12 mouse cellular contexts compared by ENCODE assay signal in genomic region chr1:162183438-162183837, GRCm38 (mm10).
A peak's percentile ranks its signal among the peaks of the same experiment; 100 is the strongest.
DNase-seq lines count a peak whose midpoint lies in the region; ATAC-seq and TF ChIP-seq lines count a peak whose summit lies in the region.
"Had no signal": no experiment of that assay in that cellular context is flagged by ENCODE, and none has a peak within 500 bp of the region (broad histone marks: within the 10 kb centered on the region; RNA-seq: fewer than 3 reads in every experiment).

No protein-coding gene starts in this region.

- no peak for TF ChIP-seq CTCF in CH12.LX (conservative IDR thresholded peaks at IDR 0.05 in 1 of 2, IDR thresholded peaks at IDR 0.05 in 1 of 2; ENCODE audit: low read depth in 2 of 2, low read length in 2 of 2)

- H3K9ac ChIP-seq in forebrain, embryonic 12.5 days = no peak overlapping the region
- H3K9ac ChIP-seq in forebrain, embryonic 14.5 days (ENCODE audit: low read length) = no peak overlapping the region
- no peak overlapping the region for H3K9ac ChIP-seq in kidney, embryonic 14.5 days (ENCODE audit: low read depth, low read length)
- no peak overlapping the region for H3K9ac ChIP-seq in CH12.LX (ENCODE audit: insufficient read depth, low read depth)
- no peak overlapping the region for H3K9ac ChIP-seq in hindbrain, embryonic 14.5 days

- TF ChIP-seq RAD21 in CH12.LX (IDR thresholded peaks at IDR 0.05; ENCODE audit: low read depth, low read length) = no peak

- H3K36me3 ChIP-seq in forebrain, embryonic 12.5 days (replicated peaks) = no peaks in the 10 kb centered on the region
- no peaks in the 10 kb centered on the region for H3K36me3 ChIP-seq in forebrain, embryonic 14.5 days (ENCODE audit: control insufficient read depth, insufficient read depth, low read length)
- no peaks in the 10 kb centered on the region for H3K36me3 ChIP-seq in kidney, embryonic 14.5 days (ENCODE audit: control insufficient read depth, insufficient read depth, low read length)
- H3K36me3 ChIP-seq in CH12.LX (replicated peaks in 1 of 2; ENCODE audit: control insufficient read depth in 1 of 2, insufficient read depth in 1 of 2, low read length in 1 of 2) = no peaks in the 10 kb centered on the region
- no peaks in the 10 kb centered on the region for H3K36me3 ChIP-seq in hindbrain, embryonic 14.5 days (replicated peaks; ENCODE audit: control insufficient read depth, insufficient read depth)
- H3K36me3 ChIP-seq: G1E had no signal

- WGBS in forebrain, embryonic 12.5 days = 71% methylated on average over 3 of the region's 3 CpGs
- WGBS in forebrain, embryonic 14.5 days = 80% methylated on average over 3 of the region's 3 CpGs
- WGBS in kidney, embryonic 14.5 days = 69% methylated on average over 3 of the region's 3 CpGs
- 58% methylated on average over 3 of the region's 3 CpGs for WGBS in hindbrain, embryonic 14.5 days

- ATAC-seq in forebrain, embryonic 12.5 days (ENCODE audit: low FRiP score) = no peak
- no peak for ATAC-seq in forebrain, embryonic 14.5 days
- ATAC-seq in kidney, embryonic 14.5 days (ENCODE audit: low FRiP score, low TSS enrichment) = no peak
- ATAC-seq in hindbrain, embryonic 14.5 days (ENCODE audit: low FRiP score) = 0 out of 2 replicates have a peak, but pooled peaks have one; percentile 15

- TF ChIP-seq EP300 in CH12.LX (IDR thresholded peaks at IDR 0.05; ENCODE audit: low read length) = no peak

- in situ Hi-C loops in CH12.LX (cut with MboI; ENCODE audit: low pct_ligation_motif_present, low pct_unique_long_range_greater_than_20kb, low sequenced_read_pairs) = loop anchor here (10.0 kb wide), 2 partner anchors 131 to 179 kb away; no protein-coding TSS in a partner anchor

- dilution Hi-C loops in CH12.LX (cut with MboI; ENCODE audit: extremely low pct_ligation_motif_present, extremely low pct_unique_long_range_greater_than_20kb, low sequenced_read_pairs) = no loop called here

- no peak overlapping the region for H3K4me3 ChIP-seq in forebrain, embryonic 12.5 days (replicated peaks)
- H3K4me3 ChIP-seq in forebrain, embryonic 14.5 days (ENCODE audit: low read depth, low read length) = no peak overlapping the region
- no peak overlapping the region for H3K4me3 ChIP-seq in kidney, embryonic 14.5 days (ENCODE audit: low read length)
- H3K4me3 ChIP-seq in CH12.LX (replicated peaks in 1 of 3; ENCODE audit: low read depth in 2 of 3, low read length in 2 of 3, poor library complexity in 1 of 3) = no peak overlapping the region
- no peak overlapping the region for H3K4me3 ChIP-seq in hindbrain, embryonic 14.5 days (replicated peaks; ENCODE audit: low read length)
- H3K4me3 ChIP-seq: left cerebral cortex, adult 2 months had no signal

- no peaks in the 10 kb centered on the region for H3K9me3 ChIP-seq in forebrain, embryonic 12.5 days
- H3K9me3 ChIP-seq in forebrain, embryonic 14.5 days (replicated peaks; ENCODE audit: control insufficient read depth, low read length) = no peaks in the 10 kb centered on the region
- H3K9me3 ChIP-seq in kidney, embryonic 14.5 days (ENCODE audit: control insufficient read depth, low read length) = no peaks in the 10 kb centered on the region
- H3K9me3 ChIP-seq in CH12.LX (replicated peaks; ENCODE audit: low read length) = no peaks in the 10 kb centered on the region
- H3K9me3 ChIP-seq in hindbrain, embryonic 14.5 days (ENCODE audit: control insufficient read depth, low read length) = no peaks in the 10 kb centered on the region
- H3K9me3 ChIP-seq: G1E had no signal

- TF ChIP-seq POLR2A in CH12.LX (IDR thresholded peaks at IDR 0.05; ENCODE audit: low read depth, low read length) = no peak

- peaks cover 9% of the 10 kb centered on the region for H3K79me2 ChIP-seq in CH12.LX (replicated peaks; ENCODE audit: control insufficient read depth, extremely low read depth, insufficient read depth, poor library complexity, severe bottlenecking)

- H3K4me2 ChIP-seq in forebrain, embryonic 12.5 days = no peak overlapping the region
- H3K4me2 ChIP-seq in forebrain, embryonic 14.5 days (ENCODE audit: low read length) = no peak overlapping the region
- H3K4me2 ChIP-seq in kidney, embryonic 14.5 days (replicated peaks; ENCODE audit: low read depth, low read length) = no peak overlapping the region
- H3K4me2 ChIP-seq in CH12.LX (ENCODE audit: insufficient read depth, low read depth, poor library complexity, severe bottlenecking) = peak overlapping the region; percentile 7; the same call in 1 of the 2 replicates
- no peak overlapping the region for H3K4me2 ChIP-seq in hindbrain, embryonic 14.5 days (replicated peaks)

- H3K27ac ChIP-seq in forebrain, embryonic 12.5 days = peak overlapping the region; percentile 68; the same call in 1 of the 2 replicates
- no peak overlapping the region for H3K27ac ChIP-seq in forebrain, embryonic 14.5 days (ENCODE audit: low read depth, low read length)
- H3K27ac ChIP-seq in kidney, embryonic 14.5 days (ENCODE audit: low read depth, low read length) = peak overlapping the region; percentile 78; the same call in 1 of the 2 replicates
- peak overlapping the region; percentile 42; the same call in 1 of the 2 replicates for H3K27ac ChIP-seq in CH12.LX (ENCODE audit: insufficient read depth, low read depth)
- H3K27ac ChIP-seq in hindbrain, embryonic 14.5 days = no peak overlapping the region; the same call in 1 of the 2 replicates
- H3K27ac ChIP-seq: left cerebral cortex, adult 2 months had no signal

- H3K27me3 ChIP-seq in forebrain, embryonic 12.5 days = no peaks in the 10 kb centered on the region
- H3K27me3 ChIP-seq in forebrain, embryonic 14.5 days (replicated peaks; ENCODE audit: control insufficient read depth, insufficient read depth, low read length) = no peaks in the 10 kb centered on the region
- H3K27me3 ChIP-seq in kidney, embryonic 14.5 days (ENCODE audit: control insufficient read depth, insufficient read depth, low read length) = no peaks in the 10 kb centered on the region
- H3K27me3 ChIP-seq in CH12.LX (replicated peaks) = no peaks in the 10 kb centered on the region
- no peaks in the 10 kb centered on the region for H3K27me3 ChIP-seq in hindbrain, embryonic 14.5 days (ENCODE audit: control insufficient read depth, insufficient read depth, low read length)

- no peak for DNase-seq in forebrain, embryonic 14.5 days (ENCODE audit: low spot score)
- no peak for DNase-seq in kidney, adult 18-20 months
- DNase-seq in CH12.LX (ENCODE audit: extremely low read depth) = no peak
- DNase-seq in hindbrain, embryonic 14.5 days (ENCODE audit: low spot score) = no peak
- DNase-seq in adrenal gland, adult 2 months = no peak
- no peak for DNase-seq in cerebellum, postnatal 10 days
- DNase-seq: spleen, adult 18-20 months; thymus, postnatal 25 days had no signal

- peaks cover 22% of the 10 kb centered on the region for H3K4me1 ChIP-seq in forebrain, embryonic 12.5 days
- peaks cover 16% of the 10 kb centered on the region for H3K4me1 ChIP-seq in forebrain, embryonic 14.5 days (ENCODE audit: control insufficient read depth, insufficient read depth, low read length)
- H3K4me1 ChIP-seq in kidney, embryonic 14.5 days (ENCODE audit: control insufficient read depth, insufficient read depth, low read length) = peaks cover 43% of the 10 kb centered on the region
- peaks cover 18 to 75% of the 10 kb centered on the region in 2 experiments for H3K4me1 ChIP-seq in CH12.LX (ENCODE audit: control insufficient read depth in 1 of 2, insufficient read depth in 2 of 2)
- peaks cover 30% of the 10 kb centered on the region for H3K4me1 ChIP-seq in hindbrain, embryonic 14.5 days (replicated peaks; ENCODE audit: control insufficient read depth, insufficient read depth, low read length)

TF ChIP-seq in CH12.LX, 34 proteins besides CTCF, POLR2A, EP300 and RAD21:
- TF ChIP-seq MAX (IDR thresholded peaks at IDR 0.05; ENCODE audit: low read length) (0 out of 2 replicates have a peak, but pooled peaks have one; percentile 27), ETS1 (conservative IDR thresholded peaks at IDR 0.05; ENCODE audit: low read depth, low read length) (no peak), RCOR1 (conservative IDR thresholded peaks at IDR 0.05; ENCODE audit: low read depth, low read length) (no peak), BHLHE40 (IDR thresholded peaks at IDR 0.05; ENCODE audit: low read depth, low read length) (peak; percentile 41)

Comparison
In these comparisons a context has a peak if more than half of its experiments do, and no peak if none do; other contexts are left out.
1. H3K27ac ChIP-seq: peak in forebrain, embryonic 12.5 days (single experiment), kidney, embryonic 14.5 days (single experiment) and CH12.LX (single experiment); none in forebrain, embryonic 14.5 days (single experiment) and hindbrain, embryonic 14.5 days (single experiment).